Mouse (Mus musculus) induced T-regulatory cell, adult 2 months (primary cell): ENCODE measurements around the gene Wdr86.

ENCODE experiments used
- DNase-seq: peaks from one replicate; pipeline ENCODE4 v3.0.0-alpha.2; 2012; ENCODE audit warnings: low read depth

The Wdr86 gene

DNA sequence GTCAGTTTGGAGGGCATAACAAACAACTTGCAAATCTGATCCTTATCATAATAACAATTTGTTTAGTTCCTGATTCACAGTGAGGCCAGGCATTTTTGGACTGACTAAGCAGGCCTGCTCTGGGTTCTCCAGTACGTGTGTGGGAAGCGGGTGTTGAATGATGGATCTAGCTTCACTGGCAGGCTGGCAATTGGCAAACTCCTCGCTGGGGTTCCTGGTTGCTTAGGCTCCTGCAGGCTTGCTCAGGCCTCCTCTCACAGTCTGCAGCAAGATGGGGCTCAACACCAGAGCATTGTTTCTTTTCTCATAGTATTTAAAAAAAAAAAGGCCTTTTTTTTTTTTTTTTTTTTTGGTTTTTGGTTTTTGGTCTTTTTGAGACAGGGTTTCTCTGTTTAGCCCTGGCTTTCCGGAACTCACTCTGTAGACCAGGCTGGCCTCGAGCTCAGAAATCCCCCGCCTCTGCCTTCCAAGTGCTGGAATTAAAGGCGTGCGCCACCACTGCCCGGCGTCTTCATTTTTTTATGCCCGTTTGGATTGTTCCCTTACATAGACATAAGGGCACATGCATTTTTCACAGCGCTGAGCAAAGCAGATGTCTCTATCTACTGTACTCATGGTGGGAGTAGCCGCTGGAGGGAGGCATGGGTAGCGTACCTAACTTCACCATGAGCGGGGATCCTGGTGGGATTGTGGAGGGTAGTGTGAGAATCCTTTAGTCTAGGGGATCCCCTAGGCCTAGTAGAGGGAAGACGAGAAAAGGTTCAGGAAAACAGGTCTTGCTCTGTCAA, 45.8 kb downstream of the Wdr86 start:
- peak; percentile 71 for DNase-seq

DNA sequence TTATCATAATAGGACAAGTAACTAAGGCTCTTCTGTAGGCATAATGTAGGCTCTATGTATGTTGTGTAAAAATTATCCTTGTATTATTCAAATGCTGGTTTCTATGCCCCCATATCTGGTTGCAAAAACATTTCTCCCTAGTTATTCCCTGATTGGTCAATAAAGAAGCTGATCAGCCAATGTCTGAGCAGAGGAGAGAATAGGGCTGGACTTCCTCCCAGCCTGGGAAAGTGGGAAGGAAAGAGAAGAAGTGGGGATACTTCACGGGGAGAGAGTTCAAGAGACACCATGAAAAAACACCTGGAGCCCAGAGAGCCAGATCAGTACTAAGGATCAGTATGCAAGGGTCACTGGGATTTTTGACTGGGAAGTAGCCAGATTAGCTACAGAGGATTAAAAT, 49.1 kb downstream of the Wdr86 start:
- DNase-seq = no peak

DNA sequence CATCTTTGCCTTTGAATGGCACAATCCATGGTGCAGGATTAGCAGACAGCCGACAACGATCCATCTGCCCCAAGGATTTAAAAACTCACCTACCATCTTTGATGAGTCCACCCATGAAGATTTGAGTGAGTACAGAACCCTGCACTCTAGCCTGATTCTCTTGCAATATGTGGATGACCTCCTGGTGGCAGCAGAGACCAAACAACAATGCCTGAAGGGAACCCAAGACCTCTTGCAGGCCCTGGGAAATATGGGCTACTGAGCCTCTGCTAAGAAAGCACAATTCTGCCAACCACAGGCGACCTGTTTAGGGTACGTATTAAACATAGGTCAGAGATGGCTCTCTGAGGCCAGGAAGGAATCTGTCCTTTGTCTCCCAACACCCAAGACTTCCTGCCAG, 56.3 kb downstream of the Wdr86 start:
- peak; percentile 90 for DNase-seq
